Mouse (Mus musculus): ENCODE data around the gene Hcfc1.

GRCm38 (mm10) chrX:73949341-73949740 is 16.8 kb downstream of the Hcfc1 start:
- TF ChIP-seq POLR2A (IDR thresholded peaks at IDR 0.05; ENCODE audit: extremely low read depth, insufficient read depth, low read length) = no peak
- TF ChIP-seq CTCF (IDR thresholded peaks at IDR 0.05; ENCODE audit: extremely low read depth, insufficient read depth, low read length) = no peak
